9 mouse cellular contexts compared by ENCODE assay signal in the genomic region with DNA sequence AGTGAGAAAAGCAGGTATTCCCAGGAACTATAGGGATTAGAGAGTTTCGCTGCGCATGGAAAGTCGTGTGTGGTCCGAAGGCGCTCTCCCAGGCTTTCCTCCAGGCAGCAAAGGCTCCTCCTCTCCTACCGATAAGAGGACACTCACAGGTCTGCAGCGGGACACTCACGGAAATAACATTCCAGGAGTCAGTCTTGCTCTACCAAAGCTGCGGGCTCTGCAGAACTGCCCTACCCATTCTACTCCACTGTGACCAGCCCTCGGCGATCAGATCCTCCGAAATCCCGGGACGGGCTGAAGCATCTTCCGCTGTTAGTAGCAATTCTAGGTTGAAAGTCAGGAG. TPM values are rescaled to one million over a fixed set of nuclear protein-coding genes. Genes with fewer than 3 reads are reported as not detected.
DNase-seq lines count a peak whose midpoint lies in the region; ATAC-seq and TF ChIP-seq lines count a peak whose summit lies in the region.
"Had no signal": no experiment of that assay in that cellular context is flagged by ENCODE, and none has a peak within 500 bp of the region (broad histone marks: within the 10 kb centered on the region; RNA-seq: fewer than 3 reads in every experiment).

No protein-coding gene starts in this region.

- peaks cover 37% of the 10 kb centered on the region for H3K27me3 ChIP-seq in heart, embryonic 14.5 days (ENCODE audit: control insufficient read depth, insufficient read depth, low read length)
- peaks cover 61% of the 10 kb centered on the region for H3K27me3 ChIP-seq in hindbrain, embryonic 12.5 days
- no peaks in the 10 kb centered on the region; the same call in 1 of the 2 replicates for H3K27me3 ChIP-seq in lung, postnatal 0 days (replicated peaks; ENCODE audit: insufficient read depth, low read length)

- peak overlapping the region; percentile 75 for H3K4me2 ChIP-seq in heart, embryonic 14.5 days (ENCODE audit: low read length)
- peak overlapping the region; percentile 64 for H3K4me2 ChIP-seq in hindbrain, embryonic 12.5 days (replicated peaks)
- H3K4me2 ChIP-seq in lung, postnatal 0 days (replicated peaks; ENCODE audit: low read depth, low read length), result peak overlapping the region; percentile 77

- no peaks in the 10 kb centered on the region for H3K9me3 ChIP-seq in heart, embryonic 14.5 days (ENCODE audit: control insufficient read depth, low read length)
- no peaks in the 10 kb centered on the region for H3K9me3 ChIP-seq in hindbrain, embryonic 12.5 days (replicated peaks)
- no peaks in the 10 kb centered on the region for H3K9me3 ChIP-seq in lung, postnatal 0 days (ENCODE audit: low read length)

- intact Hi-C loops in heart, postnatal 14 days (cut with DNase I), result loop anchor here (5.0 kb wide), 1 partner anchor 37 kb away; no protein-coding TSS in a partner anchor

- H3K4me1 ChIP-seq in heart, embryonic 14.5 days (ENCODE audit: control insufficient read depth in 2 of 2, insufficient read depth in 2 of 2, low read length in 2 of 2), result peaks cover 0 to 4% of the 10 kb centered on the region in 2 experiments; a peak in 2 of 4 replicates
- peaks cover 12% of the 10 kb centered on the region for H3K4me1 ChIP-seq in hindbrain, embryonic 12.5 days
- peaks cover 10% of the 10 kb centered on the region; the same call in 1 of the 2 replicates for H3K4me1 ChIP-seq in lung, postnatal 0 days (ENCODE audit: insufficient read depth, low read depth, low read length)

- peak overlapping the region; percentile 39 to 43 for H3K4me3 ChIP-seq in heart, embryonic 14.5 days (ENCODE audit: control insufficient read depth in 1 of 2, insufficient read depth in 1 of 2, low read depth in 1 of 2, low read length in 2 of 2)
- peak overlapping the region; percentile 34 for H3K4me3 ChIP-seq in hindbrain, embryonic 12.5 days
- peak overlapping the region; percentile 36 for H3K4me3 ChIP-seq in lung, postnatal 0 days (ENCODE audit: low read depth, low read length)

- 2% methylated on average over 15 of the region's 15 CpGs for WGBS in heart, embryonic 14.5 days
- 3% methylated on average over 15 of the region's 15 CpGs for WGBS in hindbrain, embryonic 12.5 days
- 2% methylated on average over 15 of the region's 15 CpGs for WGBS in lung, postnatal 0 days

- H3K36me3 ChIP-seq in heart, embryonic 14.5 days (ENCODE audit: control insufficient read depth, insufficient read depth, low read length), result no peaks in the 10 kb centered on the region
- H3K36me3 ChIP-seq in hindbrain, embryonic 12.5 days, result no peaks in the 10 kb centered on the region
- H3K36me3 ChIP-seq in lung, postnatal 0 days (ENCODE audit: insufficient read depth, low read length), result no peaks in the 10 kb centered on the region

- no peak for ATAC-seq in heart, embryonic 14.5 days (ENCODE audit: insufficient number of reproducible peaks, insufficient read depth, low FRiP score, low read depth)
- no peak for ATAC-seq in hindbrain, embryonic 12.5 days (ENCODE audit: low FRiP score)
- peak; percentile 68 for ATAC-seq in lung, postnatal 0 days
- ATAC-seq: Patski had no signal

- peak overlapping the region; percentile 56 for H3K9ac ChIP-seq in heart, embryonic 14.5 days (ENCODE audit: low read length)
- H3K9ac ChIP-seq in hindbrain, embryonic 12.5 days, result no peak overlapping the region
- H3K9ac ChIP-seq in lung, postnatal 0 days (replicated peaks; ENCODE audit: low read depth), result no peak overlapping the region

- TF ChIP-seq EP300 in lung, postnatal 0 days (IDR thresholded peaks at IDR 0.05), result no peak

- TF ChIP-seq POLR2A in brain, embryonic 14.5 days (IDR thresholded peaks at IDR 0.05; ENCODE audit: borderline replicate concordance, extremely low read depth, insufficient read depth, insufficient read length, poor library complexity, severe bottlenecking), result no peak

- no peak for TF ChIP-seq CTCF in brain, embryonic 14.5 days (IDR thresholded peaks at IDR 0.05; ENCODE audit: borderline replicate concordance, extremely low read depth, insufficient read depth, insufficient read length)
- TF ChIP-seq CTCF in lung, postnatal 0 days (IDR thresholded peaks at IDR 0.05), result no peak

- no peak for DNase-seq in heart, postnatal 14 days
- DNase-seq in brain, embryonic 14.5 days (ENCODE audit: low read depth), result peak; percentile 14
- peak; percentile 54 for DNase-seq in lung, postnatal 0 days (ENCODE audit: low spot score)
- DNase-seq in spleen, adult 18-20 months, result no peak
- DNase-seq in thymus, postnatal 4 days, result no peak
- no peak for DNase-seq in right cerebral cortex, postnatal 14 days

- no peak overlapping the region for H3K27ac ChIP-seq in heart, embryonic 14.5 days (replicated peaks in 1 of 2; ENCODE audit: control insufficient read depth in 1 of 2, insufficient read depth in 1 of 2, low read depth in 2 of 2, low read length in 2 of 2)
- no peak overlapping the region for H3K27ac ChIP-seq in hindbrain, embryonic 12.5 days
- H3K27ac ChIP-seq in lung, postnatal 0 days (ENCODE audit: low read length), result no peak overlapping the region

RNA-seq across cellular contexts. Expression of a gene that starts 2.6 kb away (rescaled TPM):
- polyA plus RNA-seq in heart, embryonic 14.5 days (2014; fragmentation: Nextera tagmentation; extraction: Ambion mirVana), result 6.2 and 8.0 TPM in 2 replicates
- total RNA-seq in heart, postnatal 14 days (2021), result under 1 TPM; 0.55 to 0.78 TPM
- polyA plus RNA-seq in brain, embryonic 14.5 days (2012; rRNA removed), result 1.5 and 1.9 TPM in 2 replicates
- polyA plus RNA-seq in hindbrain, embryonic 12.5 days (2016; fragmentation: Nextera tagmentation; extraction: Ambion mirVana), result 3.2 and 4.7 TPM in 2 replicates
- 3.3 and 4.9 TPM in 2 replicates for polyA plus RNA-seq in lung, postnatal 0 days (2015; fragmentation: Nextera tagmentation; extraction: Ambion mirVana)
- polyA plus RNA-seq: Patski had no signal

RNA-seq across cellular contexts. Expression of a gene that starts 19.8 kb away (rescaled TPM):
- 14.7 and 18.0 TPM in 2 replicates for polyA plus RNA-seq in heart, embryonic 14.5 days (2014; fragmentation: Nextera tagmentation; extraction: Ambion mirVana)
- 1 to 10 TPM; 3.4 to 3.9 TPM for total RNA-seq in heart, postnatal 14 days (2021)
- polyA plus RNA-seq in brain, embryonic 14.5 days (2012; rRNA removed), result 10.6 and 14.0 TPM in 2 replicates
- 15.5 and 17.9 TPM in 2 replicates for polyA plus RNA-seq in hindbrain, embryonic 12.5 days (2016; fragmentation: Nextera tagmentation; extraction: Ambion mirVana)
- polyA plus RNA-seq in lung, postnatal 0 days (2015; fragmentation: Nextera tagmentation; extraction: Ambion mirVana), result 9.7 and 12.4 TPM in 2 replicates

RNA-seq across cellular contexts. Expression of a gene that starts 48.3 kb away (rescaled TPM):
- polyA plus RNA-seq in heart, embryonic 14.5 days (2014; fragmentation: Nextera tagmentation; extraction: Ambion mirVana), result 1.7 and 2.1 TPM in 2 replicates
- total RNA-seq in heart, postnatal 14 days (2021), result 1 to 10 TPM; 8.1 TPM
- 26.1 and 43.5 TPM in 2 replicates for polyA plus RNA-seq in brain, embryonic 14.5 days (2012; rRNA removed)
- 11.2 and 13.0 TPM in 2 replicates for polyA plus RNA-seq in hindbrain, embryonic 12.5 days (2016; fragmentation: Nextera tagmentation; extraction: Ambion mirVana)
- 2.0 and 2.1 TPM in 2 replicates for polyA plus RNA-seq in lung, postnatal 0 days (2015; fragmentation: Nextera tagmentation; extraction: Ambion mirVana)

RNA-seq across cellular contexts. Expression of a gene that starts 57.5 kb away (rescaled TPM):
- 31.8 and 35.1 TPM in 2 replicates for polyA plus RNA-seq in heart, embryonic 14.5 days (2014; fragmentation: Nextera tagmentation; extraction: Ambion mirVana)
- 10 to 100 TPM; 11.0 to 11.2 TPM for total RNA-seq in heart, postnatal 14 days (2021)
- 42.1 and 44.6 TPM in 2 replicates for polyA plus RNA-seq in brain, embryonic 14.5 days (2012; rRNA removed)
- polyA plus RNA-seq in hindbrain, embryonic 12.5 days (2016; fragmentation: Nextera tagmentation; extraction: Ambion mirVana), result 64.9 and 70.2 TPM in 2 replicates
- 18.2 and 19.3 TPM in 2 replicates for polyA plus RNA-seq in lung, postnatal 0 days (2015; fragmentation: Nextera tagmentation; extraction: Ambion mirVana)

Comparison
In these comparisons a context has a peak if more than half of its experiments do, and no peak if none do; other contexts are left out.
1. DNase-seq: peak in brain, embryonic 14.5 days (single experiment) and lung, postnatal 0 days (single experiment); none in heart, postnatal 14 days (0 of 2), spleen, adult 18-20 months (0 of 2), thymus, postnatal 4 days (single experiment) and right cerebral cortex, postnatal 14 days (single experiment).
2. Peak in every context shown above with its lines, with median percentiles within 50 percentile points of each other: H3K4me2 ChIP-seq and H3K4me3 ChIP-seq.